Mouse (Mus musculus) brain, adult 2 months (tissue): ENCODE measurements around the gene Golga7b.

Experiments
- DNase-seq: peaks from one replicate; pipeline ENCODE4 v3.0.0; 2011; ENCODE audit warnings: low read depth, low spot score

Gene Golga7b

GRCm38 (mm10) chr19:42249976-42250914 lies 2.9 kb downstream of the Golga7b start:
- peak; percentile 70 for DNase-seq

- DNase-seq, result peak; percentile 90
These were observed 8.0 kb downstream of the Golga7b start for GRCm38 (mm10) chr19:42255438-42255783.

- peak; percentile 76 for DNase-seq
These were observed 8.6 kb downstream of the Golga7b start for GRCm38 (mm10) chr19:42255784-42256610.

GRCm38 (mm10) chr19:42256611-42257240 lies 9.4 kb downstream of the Golga7b start:
- DNase-seq, result peak; percentile 84

GRCm38 (mm10) chr19:42257241-42257635 lies 9.9 kb downstream of the Golga7b start:
- DNase-seq, result no peak

- DNase-seq, result peak; percentile 96
These were observed 10.7 kb downstream of the Golga7b start for GRCm38 (mm10) chr19:42258031-42258430.

GRCm38 (mm10) chr19:42258596-42258995 lies 11.2 kb downstream of the Golga7b start:
- peak; percentile 94 for DNase-seq

GRCm38 (mm10) chr19:42260486-42260885 lies 13.1 kb downstream of the Golga7b start:
- DNase-seq, result no peak

GRCm38 (mm10) chr19:42263524-42263923 lies 16.1 kb downstream of the Golga7b start:
- DNase-seq, result no peak

- DNase-seq, result no peak
These were observed 21.0 kb downstream of the Golga7b start for GRCm38 (mm10) chr19:42268337-42268736.

- DNase-seq, result peak; percentile 86
These were observed 22.7 kb downstream of the Golga7b start for GRCm38 (mm10) chr19:42270119-42270518.

GRCm38 (mm10) chr19:42271182-42271581 lies 23.8 kb downstream of the Golga7b start:
- no peak for DNase-seq

- peak; percentile 90 for DNase-seq
These were observed 24.9 kb downstream of the Golga7b start for GRCm38 (mm10) chr19:42272003-42272963.

- DNase-seq, result no peak
These were observed 29.9 kb downstream of the Golga7b start for GRCm38 (mm10) chr19:42277288-42277687.

- no peak for DNase-seq
These were observed 31.1 kb downstream of the Golga7b start for GRCm38 (mm10) chr19:42278461-42278860.

GRCm38 (mm10) chr19:42279611-42280010 lies 32.2 kb downstream of the Golga7b start:
- peak; percentile 45 for DNase-seq

- no peak for DNase-seq
These were observed 36.8 kb downstream of the Golga7b start for GRCm38 (mm10) chr19:42284178-42284577.

- no peak for DNase-seq
These were observed 41.0 kb downstream of the Golga7b start for GRCm38 (mm10) chr19:42288361-42288760.

- DNase-seq, result peak; percentile 76
These were observed 43.7 kb downstream of the Golga7b start for GRCm38 (mm10) chr19:42290954-42291661.

- no peak for DNase-seq
These were observed 44.7 kb downstream of the Golga7b start for GRCm38 (mm10) chr19:42292106-42292505.
